Mouse (Mus musculus): Measurements from ENCODE around the gene Eps8.

DNA sequence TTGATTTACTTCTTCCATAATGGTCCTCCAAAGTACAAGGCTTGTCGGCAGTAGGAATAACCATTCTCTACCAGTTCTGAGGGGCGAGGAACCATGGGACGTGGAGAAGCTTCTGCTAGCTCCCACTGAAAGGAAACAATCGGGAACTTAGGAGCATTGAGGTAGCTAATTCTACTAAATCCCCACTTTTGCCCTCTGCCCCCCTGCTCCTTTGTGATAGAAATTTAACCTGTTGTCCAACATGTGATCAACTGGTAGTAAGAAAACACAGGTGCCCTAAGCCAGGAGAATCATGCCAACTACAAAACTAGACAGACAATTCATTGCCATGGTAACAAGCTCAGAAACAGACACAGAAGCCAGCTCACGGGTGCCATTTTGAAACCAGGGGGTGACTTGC is 71.6 kb downstream of the Eps8 start:
- TF ChIP-seq CTCF (IDR thresholded peaks at IDR 0.05; ENCODE audit: low read depth) (no peak), EP300 (IDR thresholded peaks at IDR 0.05; ENCODE audit: low read depth) (no peak)

All from liver, postnatal 0 days (tissue).